Mouse (Mus musculus) midbrain, embryonic 12.5 days (tissue): ENCODE data around the gene Cdh23. TPM values are rescaled to one million over a fixed set of nuclear protein-coding genes. Genes with fewer than 3 reads are reported as not detected.

Experiments used
- ATAC-seq: fragments of 200-750 bp; cut with Nextera tagmentation; 2 replicates; pipeline ENCODE4 v1.8.0; 2017; ENCODE audit warnings: low read depth, moderate TSS enrichment, moderate library complexity; ENCODE audit not compliant: low FRiP score
- H3K27ac ChIP-seq: fragments of 300-500 bp; sonication (generic); replicated peaks from 2 replicates; pipeline ENCODE4 v1.5.1; 2016; ENCODE audit warnings: mild to moderate bottlenecking
- H3K27me3 ChIP-seq: fragments of 300-500 bp; sonication (generic); 2 replicates; pipeline ENCODE4 v1.6.1; 2016; ENCODE audit warnings: mild to moderate bottlenecking
- H3K36me3 ChIP-seq: fragments of 300-500 bp; sonication (generic); 2 replicates; pipeline ENCODE4 v1.6.1; 2016
- H3K4me1 ChIP-seq: fragments of 300-500 bp; sonication (generic); 2 replicates; pipeline ENCODE4 v1.6.1; 2016
- H3K4me2 ChIP-seq: fragments of 300-500 bp; sonication (generic); replicated peaks from 2 replicates; pipeline ENCODE4 v1.6.1; 2016; ENCODE audit warnings: mild to moderate bottlenecking, moderate library complexity
- H3K4me3 ChIP-seq: fragments of 300-500 bp; sonication (generic); 2 replicates; pipeline ENCODE4 v1.5.1; 2016; ENCODE audit warnings: mild to moderate bottlenecking
- H3K9ac ChIP-seq: fragments of 300-500 bp; sonication (generic); replicated peaks from 2 replicates; pipeline ENCODE4 v1.6.1; 2016; ENCODE audit warnings: mild to moderate bottlenecking, moderate library complexity
- H3K9me3 ChIP-seq: fragments of 300-500 bp; sonication (generic); 2 replicates; pipeline ENCODE4 v1.6.1; 2016; ENCODE audit warnings: mild to moderate bottlenecking
- WGBS: fragments of 180-500 bp; shearing (Covaris S2); methylation state at CpG from one replicate; pipeline ENCODE4 v1.1.7; 2016; 5-methylcytosine and 5-hydroxymethylcytosine counted together
- polyA plus RNA-seq: library from polyadenylated mRNA; unstranded; fragments of >200 nt; fragmentation: Nextera tagmentation; extraction: Ambion mirVana; gene quantifications from 2 replicates; pipeline ENCODE4 v1.2.1, GENCODE M21; 2016

Cdh23 gene
- polyA plus RNA-seq, 1 experiment from 2014 or later, result 1.2 TPM

- Histone ChIP-seq H3K27ac (no peak overlapping the region), H3K4me2 (no peak overlapping the region), H3K4me1 (peaks cover 22% of the 10 kb centered on the region), H3K36me3 (no peaks in the 10 kb centered on the region), H3K9me3 (no peaks in the 10 kb centered on the region), H3K27me3 (peaks cover 4% of the 10 kb centered on the region; the same call in 1 of the 2 replicates), H3K4me3 (no peak overlapping the region), H3K9ac (no peak overlapping the region)
- WGBS, result 22% methylated on average over 7 of the region's 7 CpGs
- peak; percentile 41; the same call in 1 of the 2 replicates for ATAC-seq
Measured at GRCm38 (mm10) chr10:60562946-60563345, 133.3 kb downstream of the Cdh23 start.

GRCm38 (mm10) chr10:60558491-60558927, 137.8 kb downstream of the Cdh23 start:
- H3K9ac ChIP-seq, result no peak overlapping the region; the same call in 1 of the 2 replicates
- 35% methylated on average over 9 of the region's 9 CpGs for WGBS
- 0 out of 2 replicates have a peak, but pooled peaks have one; percentile 27 for ATAC-seq
- H3K4me2 ChIP-seq, result no peak overlapping the region
- H3K4me3 ChIP-seq, result no peak overlapping the region
- H3K9me3 ChIP-seq, result no peaks in the 10 kb centered on the region
- H3K27me3 ChIP-seq, result no peaks in the 10 kb centered on the region
- no peak overlapping the region; the same call in 1 of the 2 replicates for H3K27ac ChIP-seq
- H3K4me1 ChIP-seq, result peaks cover 18% of the 10 kb centered on the region
- H3K36me3 ChIP-seq, result no peaks in the 10 kb centered on the region

- Histone ChIP-seq H3K4me2 (no peak overlapping the region), H3K4me3 (no peak overlapping the region), H3K36me3 (no peaks in the 10 kb centered on the region), H3K9ac (no peak overlapping the region), H3K4me1 (peaks cover 8% of the 10 kb centered on the region; the same call in 1 of the 2 replicates), H3K27ac (no peak overlapping the region), H3K27me3 (no peaks in the 10 kb centered on the region), H3K9me3 (no peaks in the 10 kb centered on the region)
- WGBS, result 62% methylated on average over 4 of the region's 4 CpGs
- no peak for ATAC-seq
Measured at GRCm38 (mm10) chr10:60552951-60553635, 143.2 kb downstream of the Cdh23 start.

- Histone ChIP-seq H3K4me2 (no peak overlapping the region), H3K4me3 (no peak overlapping the region), H3K27me3 (0 out of 2 replicates have a peak, but pooled peaks cover 5% of the 10 kb centered on the region), H3K9ac (no peak overlapping the region), H3K9me3 (peaks cover 3% of the 10 kb centered on the region; the same call in 1 of the 2 replicates), H3K4me1 (no peaks in the 10 kb centered on the region), H3K27ac (no peak overlapping the region), H3K36me3 (no peaks in the 10 kb centered on the region)
- 82% methylated on average over 18 of the region's 18 CpGs for WGBS
- ATAC-seq, result no peak
Measured at GRCm38 (mm10) chr10:60539164-60539914, 157.0 kb downstream of the Cdh23 start.

GRCm38 (mm10) chr10:60536098-60536811, 160.0 kb downstream of the Cdh23 start:
- 18% methylated on average over 14 of the region's 14 CpGs for WGBS
- Histone ChIP-seq H3K36me3 (no peaks in the 10 kb centered on the region), H3K27ac (no peak overlapping the region), H3K4me1 (no peaks in the 10 kb centered on the region; the same call in 1 of the 2 replicates), H3K27me3 (peaks cover 9% of the 10 kb centered on the region; the same call in 1 of the 2 replicates), H3K9me3 (no peaks in the 10 kb centered on the region), H3K9ac (no peak overlapping the region), H3K4me2 (peak overlapping the region; percentile 21; the same call in 1 of the 2 replicates), H3K4me3 (no peak overlapping the region)
- ATAC-seq, result 0 out of 2 replicates have a peak, but pooled peaks have one; percentile 44

DNA sequence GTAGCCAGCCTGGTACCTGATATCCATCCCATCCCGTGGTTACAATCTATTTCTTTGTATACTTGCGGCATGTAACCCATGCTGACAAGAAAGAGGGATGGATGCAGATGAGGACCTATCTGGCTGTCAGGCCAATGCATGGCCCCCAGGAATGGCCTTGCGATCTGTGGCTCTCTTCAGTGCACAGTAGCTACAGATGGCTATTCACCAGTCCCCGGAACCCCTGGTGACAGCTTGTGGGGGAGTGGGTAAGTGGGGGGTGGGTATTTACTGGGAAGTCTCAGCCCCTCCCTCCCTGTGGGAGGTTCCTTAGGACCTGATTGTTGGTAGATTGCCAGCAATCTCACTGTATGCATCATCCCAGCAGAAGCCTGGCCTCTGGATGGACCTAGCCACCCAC, 163.8 kb downstream of the Cdh23 start:
- H3K4me1 ChIP-seq, result peaks cover 2% of the 10 kb centered on the region
- no peaks in the 10 kb centered on the region for H3K36me3 ChIP-seq
- H3K4me3 ChIP-seq, result no peak overlapping the region
- no peak for ATAC-seq
- H3K9ac ChIP-seq, result no peak overlapping the region
- no peak overlapping the region for H3K27ac ChIP-seq
- WGBS, result 78% methylated on average over 4 of the region's 4 CpGs
- H3K4me2 ChIP-seq, result no peak overlapping the region
- peaks cover 16% of the 10 kb centered on the region for H3K27me3 ChIP-seq
- H3K9me3 ChIP-seq, result no peaks in the 10 kb centered on the region

GRCm38 (mm10) chr10:60531349-60531748, 164.9 kb downstream of the Cdh23 start:
- Histone ChIP-seq H3K4me1 (peaks cover 2% of the 10 kb centered on the region), H3K27me3 (peaks cover 16% of the 10 kb centered on the region), H3K4me3 (no peak overlapping the region), H3K27ac (no peak overlapping the region), H3K9ac (no peak overlapping the region), H3K4me2 (no peak overlapping the region), H3K9me3 (no peaks in the 10 kb centered on the region), H3K36me3 (no peaks in the 10 kb centered on the region)
- ATAC-seq, result 0 out of 2 replicates have a peak, but pooled peaks have one; percentile 38
- WGBS, result 16% methylated on average over 2 of the region's 2 CpGs

DNA sequence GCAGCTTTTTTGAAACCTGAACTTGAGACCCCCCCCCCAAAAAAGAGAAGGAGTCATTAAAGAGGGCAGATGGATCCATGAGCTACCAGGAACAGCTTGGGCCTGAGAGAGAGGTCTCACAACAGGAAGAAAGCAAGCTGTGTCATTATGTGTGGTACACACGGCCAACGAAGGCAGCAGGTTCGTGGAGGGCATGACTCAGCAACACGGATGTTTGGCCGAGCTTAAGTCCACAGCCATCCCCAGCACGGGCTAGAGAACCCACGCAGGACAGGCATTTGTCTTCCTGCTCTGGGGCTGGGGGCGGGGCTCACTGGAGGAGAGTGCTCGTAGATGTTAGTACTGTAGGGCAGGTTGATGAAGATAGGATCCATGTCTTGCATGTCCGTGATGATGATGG, 165.7 kb downstream of the Cdh23 start:
- H3K9me3 ChIP-seq, result no peaks in the 10 kb centered on the region
- peaks cover 16% of the 10 kb centered on the region for H3K27me3 ChIP-seq
- no peak for ATAC-seq

DNA sequence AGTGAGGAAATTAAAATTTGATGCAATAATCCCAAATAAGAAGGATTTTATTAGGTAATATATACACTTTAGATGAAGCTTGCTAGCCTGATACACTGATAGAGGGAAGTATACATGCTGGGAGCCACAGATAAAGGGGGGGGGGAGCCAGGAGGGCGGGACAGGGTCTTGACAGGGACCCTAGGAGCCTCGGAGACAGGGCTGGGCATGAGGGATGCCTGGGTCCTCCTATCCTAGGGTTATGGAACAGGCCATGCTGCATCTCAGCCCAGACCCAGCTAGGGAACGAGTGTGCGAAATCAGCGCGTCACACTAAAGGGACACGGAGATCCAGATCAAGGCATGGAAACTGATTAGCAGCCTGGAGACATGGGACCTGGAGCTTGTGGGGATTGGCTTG, 168.3 kb downstream of the Cdh23 start:
- peaks cover 2% of the 10 kb centered on the region for H3K4me1 ChIP-seq
- H3K36me3 ChIP-seq, result no peaks in the 10 kb centered on the region
- no peak overlapping the region for H3K4me3 ChIP-seq
- 0 out of 2 replicates have a peak overlapping the region, but pooled peaks have one; percentile 17 for H3K4me2 ChIP-seq
- no peak overlapping the region for H3K9ac ChIP-seq
- ATAC-seq, result peak; percentile 58; the same call in 1 of the 2 replicates
- peaks cover 16% of the 10 kb centered on the region for H3K27me3 ChIP-seq
- no peaks in the 10 kb centered on the region for H3K9me3 ChIP-seq
- 69% methylated on average over 7 of the region's 7 CpGs for WGBS
- no peak overlapping the region; the same call in 1 of the 2 replicates for H3K27ac ChIP-seq

More for the DNA sequence above, 165.7 kb downstream of the Cdh23 start:
- Histone ChIP-seq H3K36me3 (no peaks in the 10 kb centered on the region), H3K4me3 (no peak overlapping the region), H3K9ac (no peak overlapping the region), H3K4me2 (no peak overlapping the region), H3K27ac (no peak overlapping the region), H3K4me1 (peaks cover 2% of the 10 kb centered on the region)
- WGBS, result 78% methylated on average over 10 of the region's 10 CpGs

GRCm38 (mm10) chr10:60525081-60525480, 171.2 kb downstream of the Cdh23 start:
- 81% methylated on average over 8 of the region's 8 CpGs for WGBS
- Histone ChIP-seq H3K27ac (no peak overlapping the region), H3K27me3 (peaks cover 22% of the 10 kb centered on the region), H3K9me3 (no peaks in the 10 kb centered on the region), H3K4me2 (no peak overlapping the region), H3K4me1 (peaks cover 2% of the 10 kb centered on the region; the same call in 1 of the 2 replicates), H3K4me3 (no peak overlapping the region), H3K9ac (no peak overlapping the region), H3K36me3 (no peaks in the 10 kb centered on the region)
- ATAC-seq, result no peak

- H3K9me3 ChIP-seq, result no peaks in the 10 kb centered on the region
- H3K4me2 ChIP-seq, result no peak overlapping the region
- H3K9ac ChIP-seq, result no peak overlapping the region
- ATAC-seq, result no peak
- H3K36me3 ChIP-seq, result no peaks in the 10 kb centered on the region
- no peak overlapping the region for H3K4me3 ChIP-seq
- peaks cover 5% of the 10 kb centered on the region; the same call in 1 of the 2 replicates for H3K27me3 ChIP-seq
- H3K4me1 ChIP-seq, result no peaks in the 10 kb centered on the region
- no peak overlapping the region for H3K27ac ChIP-seq
- WGBS, result 91% methylated on average over 11 of the region's 11 CpGs
Measured at GRCm38 (mm10) chr10:60516286-60516685, 180.0 kb downstream of the Cdh23 start.
